Mouse (Mus musculus) MEL (cell line): Measurements from ENCODE around the gene Ntn5. TPM values are rescaled to one million over a fixed set of nuclear protein-coding genes. Genes with fewer than 3 reads are reported as not detected.

ENCODE experiments used
- DNase-seq: peaks from one replicate; pipeline ENCODE4 v3.0.0; 2011; ENCODE audit warnings: low read depth, low spot score
- H3K27ac ChIP-seq: 2 replicates; pipeline ENCODE4 v1.5.1; 2012; ENCODE audit warnings: low read depth, mild to moderate bottlenecking, control low read depth, low read length, moderate library complexity; ENCODE audit not compliant: control insufficient read depth
- H3K27me3 ChIP-seq, 2 experiments: fragments of 150-350 bp in 1 of 2; sonication (generic) in 1 of 2; 2 replicates each; pipeline ENCODE4 v1.6.1; 2012; ENCODE audit warnings: low read length in 2 of 2, mild to moderate bottlenecking in 2 of 2, improper control_type of control experiment in 1 of 2, moderate library complexity in 1 of 2; ENCODE audit not compliant: insufficient read depth in 2 of 2, control insufficient read depth in 1 of 2
- H3K36me3 ChIP-seq, 2 experiments: 2 replicates each; pipeline ENCODE4 v1.6.1; 2012 to 2014; ENCODE audit warnings: low read length in 2 of 2, improper control_type of control experiment in 1 of 2, inconsistent platforms in 1 of 2, mild to moderate bottlenecking in 1 of 2; ENCODE audit not compliant: insufficient read depth in 2 of 2, control insufficient read depth in 1 of 2
- H3K4me1 ChIP-seq, 2 experiments: fragments of 150-350 bp in 1 of 2; sonication (generic) in 1 of 2; 2 replicates each; pipeline ENCODE4 v1.6.1; 2012; ENCODE audit warnings: low read length in 2 of 2, improper control_type of control experiment in 1 of 2, mild to moderate bottlenecking in 1 of 2; ENCODE audit not compliant: insufficient read depth in 2 of 2, control insufficient read depth in 1 of 2
- H3K4me3 ChIP-seq, 2 experiments: fragments of 150-350 bp in 1 of 2; sonication (generic) in 1 of 2; 2 replicates each; pipeline ENCODE4 v1.5.1; 2012; ENCODE audit warnings: low read depth in 2 of 2, low read length in 2 of 2, mild to moderate bottlenecking in 2 of 2, moderate library complexity in 2 of 2, control low read depth in 1 of 2, improper control_type of control experiment in 1 of 2; ENCODE audit not compliant: control insufficient read depth in 1 of 2, insufficient read depth in 1 of 2
- H3K79me2 ChIP-seq: 2 replicates; pipeline ENCODE4 v1.6.1; 2012; ENCODE audit warnings: mild to moderate bottlenecking, low read length, moderate library complexity; ENCODE audit not compliant: control insufficient read depth, poor library complexity, insufficient read depth
- H3K9ac ChIP-seq: 2 replicates; pipeline ENCODE4 v1.6.1; 2012; ENCODE audit warnings: low read depth, mild to moderate bottlenecking, control low read depth, low read length, moderate library complexity; ENCODE audit not compliant: control insufficient read depth, poor library complexity, severe bottlenecking
- H3K9me3 ChIP-seq: fragments of 150-350 bp; sonication (generic); replicated peaks from 2 replicates; pipeline ENCODE4 v1.6.1; 2012; ENCODE audit warnings: mild to moderate bottlenecking, low read length, improper control_type of control experiment, moderate library complexity; ENCODE audit not compliant: insufficient read depth
- CHD2 ChIP-seq: IDR thresholded peaks from 2 replicates; pipeline ENCODE4 v1.6.1; 2011; ENCODE audit warnings: low read length, improper control_type of control experiment
- CTCF ChIP-seq, 3 experiments: IDR thresholded peaks in 2 of 3; conservative IDR thresholded peaks in 1 of 3; 2 replicates each; pipeline ENCODE4 v1.5.1; 2011 to 2012; ENCODE audit warnings: low read length in 3 of 3, low read depth in 2 of 3, mild to moderate bottlenecking in 2 of 3, improper control_type of control experiment in 1 of 3, inconsistent platforms in 1 of 3, mixed read lengths in 1 of 3, moderate library complexity in 1 of 3; ENCODE audit not compliant: control insufficient read depth in 1 of 3, insufficient read depth in 1 of 3, poor library complexity in 1 of 3, severe bottlenecking in 1 of 3
- ELF1 ChIP-seq: IDR thresholded peaks from 2 replicates; pipeline ENCODE4 v1.6.1; 2014; ENCODE audit warnings: low read depth, mild to moderate bottlenecking, inconsistent platforms, low read length, improper control_type of control experiment, moderate library complexity
- ETS1 ChIP-seq: IDR thresholded peaks from 2 replicates; pipeline ENCODE4 v1.6.1; 2012; ENCODE audit warnings: low read depth, mild to moderate bottlenecking, inconsistent platforms, low read length, improper control_type of control experiment, moderate library complexity
- GABPA ChIP-seq: IDR thresholded peaks from 2 replicates; pipeline ENCODE4 v1.6.1; 2012; ENCODE audit warnings: low read depth, mild to moderate bottlenecking, inconsistent platforms, low read length, improper control_type of control experiment, moderate library complexity
- GATA1 ChIP-seq: IDR thresholded peaks from 2 replicates; pipeline ENCODE4 v1.6.1; 2011; ENCODE audit warnings: low read depth, low read length, improper control_type of control experiment
- KAT2A ChIP-seq: conservative IDR thresholded peaks from 2 replicates; pipeline ENCODE4 v1.6.1; 2012; ENCODE audit warnings: low read depth, low read length, improper control_type of control experiment, inconsistent platforms
- MAFK ChIP-seq: IDR thresholded peaks from 2 replicates; pipeline ENCODE4 v1.6.1; 2011; ENCODE audit warnings: low read depth, mild to moderate bottlenecking, low read length, improper control_type of control experiment, borderline replicate concordance
- MAX ChIP-seq: IDR thresholded peaks from 2 replicates; pipeline ENCODE4 v1.6.1; 2011; ENCODE audit warnings: low read length, improper control_type of control experiment
- MAZ ChIP-seq: IDR thresholded peaks from 2 replicates; pipeline ENCODE4 v1.6.1; 2012; ENCODE audit warnings: low read depth, mild to moderate bottlenecking, inconsistent platforms, low read length, improper control_type of control experiment
- MXI1 ChIP-seq: IDR thresholded peaks from 2 replicates; pipeline ENCODE4 v1.6.1; 2011; ENCODE audit warnings: mild to moderate bottlenecking, low read depth, low read length, improper control_type of control experiment
- MYB ChIP-seq: IDR thresholded peaks from 2 replicates; pipeline ENCODE4 v1.6.1; 2011; ENCODE audit warnings: mild to moderate bottlenecking, low read depth, low read length, improper control_type of control experiment
- MYC ChIP-seq: IDR thresholded peaks from 2 replicates; pipeline ENCODE4 v1.6.1; 2011; ENCODE audit warnings: low read depth, mild to moderate bottlenecking, low read length, improper control_type of control experiment, moderate library complexity
- NRF1 ChIP-seq: IDR thresholded peaks from 2 replicates; pipeline ENCODE4 v1.6.1; 2014; ENCODE audit warnings: low read depth, mild to moderate bottlenecking, inconsistent platforms, low read length, improper control_type of control experiment, moderate library complexity; ENCODE audit not compliant: poor library complexity, insufficient read depth, severe bottlenecking
- POLR2A ChIP-seq, 2 experiments: IDR thresholded peaks; 2 replicates each; pipeline ENCODE4 v1.6.1; 2011 to 2012; ENCODE audit warnings: low read length in 2 of 2, mild to moderate bottlenecking in 2 of 2, control low read depth in 1 of 2, improper control_type of control experiment in 1 of 2, low read depth in 1 of 2, moderate library complexity in 1 of 2; ENCODE audit not compliant: control insufficient read depth in 1 of 2, insufficient read depth in 1 of 2, poor library complexity in 1 of 2
- POLR2AphosphoS5 ChIP-seq: IDR thresholded peaks from 2 replicates; pipeline ENCODE4 v1.6.1; 2012; ENCODE audit warnings: low read depth, borderline replicate concordance, mild to moderate bottlenecking, inconsistent platforms, low read length, moderate library complexity, mixed read lengths
- SIN3A ChIP-seq: IDR thresholded peaks from 2 replicates; pipeline ENCODE4 v1.6.1; 2012; ENCODE audit warnings: low read length, improper control_type of control experiment, inconsistent platforms
- SMC3 ChIP-seq: IDR thresholded peaks from 2 replicates; pipeline ENCODE4 v1.6.1; 2011; ENCODE audit warnings: low read depth, low read length, improper control_type of control experiment
- TCF12 ChIP-seq: IDR thresholded peaks from 2 replicates; pipeline ENCODE4 v1.6.1; 2014; ENCODE audit warnings: low read depth, mild to moderate bottlenecking, inconsistent platforms, low read length, improper control_type of control experiment, moderate library complexity
- UBTF ChIP-seq: IDR thresholded peaks from 2 replicates; pipeline ENCODE4 v1.6.1; 2012; ENCODE audit warnings: low read depth, mild to moderate bottlenecking, inconsistent platforms, low read length, improper control_type of control experiment, moderate library complexity, borderline replicate concordance; ENCODE audit not compliant: insufficient read depth
- USF1 ChIP-seq: IDR thresholded peaks from 2 replicates; pipeline ENCODE4 v1.6.1; 2014; ENCODE audit warnings: low read depth, mild to moderate bottlenecking, inconsistent platforms, low read length, improper control_type of control experiment, moderate library complexity
- USF2 ChIP-seq, 2 experiments: IDR thresholded peaks; 2 replicates each; pipeline ENCODE4 v1.6.1; 2011 to 2012; ENCODE audit warnings: improper control_type of control experiment in 2 of 2, low read length in 2 of 2, borderline replicate concordance in 1 of 2, inconsistent platforms in 1 of 2, low read depth in 1 of 2, mild to moderate bottlenecking in 1 of 2; ENCODE audit not compliant: insufficient read depth in 1 of 2
- ZC3H11A ChIP-seq: IDR thresholded peaks from 2 replicates; pipeline ENCODE4 v1.6.1; 2012; ENCODE audit warnings: low read depth, mild to moderate bottlenecking, inconsistent platforms, low read length, improper control_type of control experiment
- ZKSCAN1 ChIP-seq: IDR thresholded peaks from 2 replicates; pipeline ENCODE4 v1.6.1; 2012; ENCODE audit warnings: low read depth, mild to moderate bottlenecking, inconsistent platforms, low read length, improper control_type of control experiment, moderate library complexity
- polyA plus RNA-seq, 2 experiments: library from polyadenylated mRNA; stranded (reverse) in 1 of 2; unstranded in 1 of 2; fragments of >175 nt in 1 of 2; fragments of >200 nt in 1 of 2; gene quantifications; 2 replicates each; pipeline versions ENCODE4 v1.2.1 to v1.2.4; 2012; ENCODE audit warnings: low replicate concordance in 2 of 2, low read depth in 1 of 2; ENCODE audit not compliant: insufficient read length in 2 of 2, insufficient read depth in 1 of 2, missing spikeins in 1 of 2
- total RNA-seq: library from RNA; depleted of rRNA; stranded (reverse); fragments of 300-350 nt; gene quantifications from 2 replicates; pipeline ENCODE4 v1.2.3, GENCODE M21; 2012

The Ntn5 gene
- total and polyA plus RNA-seq, 3 experiments = 0.13 TPM; not detected in 2

DNA sequence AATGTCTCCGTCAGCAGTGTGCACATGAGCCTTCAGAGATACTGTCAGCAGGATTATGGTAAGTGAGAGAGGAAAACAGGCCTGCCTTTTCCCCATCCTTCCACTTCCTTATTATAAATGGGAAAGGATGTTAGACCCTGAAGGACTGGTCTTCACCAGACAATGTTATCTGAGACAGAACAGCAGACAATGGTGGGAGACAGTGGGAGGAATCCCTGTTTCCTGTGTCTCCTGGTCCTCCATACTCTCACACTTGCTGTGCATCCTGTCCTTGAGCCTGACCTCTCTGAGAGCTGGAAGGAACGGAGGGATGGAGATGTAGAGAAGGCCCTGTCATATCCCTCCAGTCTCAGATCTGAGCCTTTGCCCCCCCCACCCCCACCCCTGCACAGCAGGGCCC is 8.5 kb downstream of the Ntn5 start:
- TF ChIP-seq ETS1 (no peak), ELF1 (no peak), MXI1 (no peak), SMC3 (no peak), POLR2AphosphoS5 (no peak), USF1 (no peak)
- DNase-seq = no peak
- no peak overlapping the region for H3K27ac ChIP-seq
- H3K4me1 ChIP-seq = no peaks in the 10 kb centered on the region; a peak in 1 of 4 replicates
- H3K9me3 ChIP-seq = no peaks in the 10 kb centered on the region
- H3K9ac ChIP-seq = no peak overlapping the region
- H3K79me2 ChIP-seq = no peaks in the 10 kb centered on the region
- peaks cover 1 to 5% of the 10 kb centered on the region in 2 experiments; a peak in 2 of 4 replicates for H3K27me3 ChIP-seq
- no peaks in the 10 kb centered on the region for H3K36me3 ChIP-seq
- no peak overlapping the region for H3K4me3 ChIP-seq

DNA sequence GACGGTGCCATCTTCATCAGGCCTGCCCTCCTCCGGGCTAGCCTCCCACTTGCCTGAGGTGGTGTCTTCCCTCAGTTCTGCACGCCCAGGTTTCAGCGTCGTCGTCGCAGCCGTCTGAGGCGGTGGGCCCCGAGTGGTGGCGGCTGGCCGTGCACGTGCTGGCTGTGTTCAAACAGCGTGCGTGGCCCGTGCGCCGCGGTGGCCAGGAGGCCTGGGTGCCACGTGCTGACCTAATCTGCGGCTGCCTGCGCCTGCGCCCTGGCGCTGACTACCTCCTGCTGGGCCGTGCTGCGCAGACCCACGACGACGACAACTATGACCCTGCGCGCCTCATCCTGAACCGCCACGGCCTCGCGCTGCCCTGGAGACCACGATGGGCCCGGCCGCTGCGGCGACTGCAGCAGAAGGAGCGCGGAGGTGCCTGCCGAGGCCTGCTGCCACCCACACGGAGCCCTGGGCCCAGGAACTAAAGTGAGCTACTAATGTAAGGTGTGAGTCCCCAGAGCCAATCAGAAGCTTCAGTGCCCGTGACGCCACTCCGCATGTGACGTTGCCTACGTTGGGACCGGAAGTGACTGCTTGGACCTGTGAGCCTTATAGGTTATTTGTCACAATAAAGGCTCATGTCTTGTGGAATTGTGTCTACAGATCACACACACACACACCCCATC is 10.2 kb downstream of the Ntn5 start, which contains the start of gene Sec1:
Gene Sec1, minus strand, starts transcription at position 482 of the 671 bp plus-strand sequence.
- H3K4me1 ChIP-seq = no peaks in the 10 kb centered on the region; a peak in 1 of 4 replicates

DNA sequence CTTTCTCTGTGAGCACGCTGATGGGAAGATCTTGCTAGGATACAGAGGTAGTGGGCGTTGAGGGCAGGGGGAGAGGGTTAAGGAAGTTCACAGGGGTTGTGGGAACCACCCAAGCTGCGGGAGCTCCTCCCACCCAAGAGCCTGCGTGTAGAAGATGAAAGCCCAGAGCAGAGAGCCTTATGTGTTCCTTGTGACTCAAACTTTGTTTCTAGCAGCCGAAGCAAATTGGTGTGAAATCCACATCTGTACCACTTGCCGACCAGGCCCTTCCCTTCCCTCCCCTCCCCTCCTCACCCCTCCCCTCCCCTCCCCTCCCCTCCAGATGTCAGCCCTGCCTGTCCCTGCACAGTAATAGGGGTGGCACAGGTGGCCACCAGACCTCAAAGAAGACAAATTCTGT is 11.3 kb downstream of the Ntn5 start:
- H3K79me2 ChIP-seq = no peaks in the 10 kb centered on the region
- H3K9me3 ChIP-seq = no peaks in the 10 kb centered on the region
- no peak for DNase-seq
- peaks cover 0 to 8% of the 10 kb centered on the region in 2 experiments; a peak in 3 of 4 replicates for H3K27me3 ChIP-seq
- no peak overlapping the region for H3K9ac ChIP-seq
- no peak overlapping the region for H3K4me3 ChIP-seq
- H3K4me1 ChIP-seq = peaks cover 0 to under 1% of the 10 kb centered on the region in 2 experiments; a peak in 2 of 4 replicates
- TF ChIP-seq TCF12 (no peak), SIN3A (no peak), CTCF (IDR thresholded peaks at IDR 0.05 in 2 of 3, conservative IDR thresholded peaks at IDR 0.05 in 1 of 3; ENCODE audit: control insufficient read depth in 1 of 3, insufficient read depth in 1 of 3, low read depth in 2 of 3, low read length in 3 of 3, poor library complexity in 1 of 3, severe bottlenecking in 1 of 3) (no peak), ZC3H11A (no peak), CHD2 (no peak), ELF1 (no peak), NRF1 (no peak), GABPA (no peak), MXI1 (no peak), POLR2A (IDR thresholded peaks at IDR 0.05; ENCODE audit: control insufficient read depth in 1 of 2, insufficient read depth in 1 of 2, low read depth in 1 of 2, low read length in 2 of 2, poor library complexity in 1 of 2) (no peak), MYB (no peak), UBTF (no peak), KAT2A (no peak), MAZ (no peak), MAFK (no peak), ZKSCAN1 (no peak), MYC (no peak), SMC3 (no peak), ETS1 (no peak), MAX (no peak)
- no peak overlapping the region for H3K27ac ChIP-seq
- H3K36me3 ChIP-seq = no peaks in the 10 kb centered on the region

More for the DNA sequence above, 10.2 kb downstream of the Ntn5 start, which contains the start of gene Sec1:
- Histone ChIP-seq H3K27ac (no peak within 1 kb of the TSS), H3K4me3 (no peak within 1 kb of the TSS), H3K9ac (no peak within 1 kb of the TSS), H3K27me3 (peaks cover 1 to 6% of the 10 kb centered on the region in 2 experiments; a peak in 3 of 4 replicates), H3K36me3 (no peaks in the 10 kb centered on the region), H3K9me3 (no peaks in the 10 kb centered on the region), H3K79me2 (no peaks in the 10 kb centered on the region)
- no peak for TF ChIP-seq CTCF (IDR thresholded peaks at IDR 0.05 in 2 of 3, conservative IDR thresholded peaks at IDR 0.05 in 1 of 3; ENCODE audit: control insufficient read depth in 1 of 3, insufficient read depth in 1 of 3, low read depth in 2 of 3, low read length in 3 of 3, poor library complexity in 1 of 3, severe bottlenecking in 1 of 3)
- no peak for TF ChIP-seq CHD2
- no peak for TF ChIP-seq GATA1
- no peak for TF ChIP-seq SIN3A
- no peak for TF ChIP-seq POLR2AphosphoS5
- TF ChIP-seq MAZ = no peak
- no peak for TF ChIP-seq USF2 (IDR thresholded peaks at IDR 0.05; ENCODE audit: borderline replicate concordance in 1 of 2, insufficient read depth in 1 of 2, low read depth in 1 of 2, low read length in 2 of 2)
- no peak for DNase-seq
